Mouse (Mus musculus) liver, embryonic 18 days (tissue): ENCODE data around the gene Wdr20. TPM values are rescaled to one million over a fixed set of nuclear protein-coding genes. Genes with fewer than 3 reads are reported as not detected.

Experiments used
- polyA plus RNA-seq: library from polyadenylated mRNA; depleted of rRNA; stranded (reverse); fragments of >200 nt; gene quantifications from 2 replicates; pipeline ENCODE4 v1.2.3, GENCODE M21; 2012; rRNA removed

Gene Wdr20
- polyA plus RNA-seq = 10.3 and 10.4 TPM in 2 replicates

DNA sequence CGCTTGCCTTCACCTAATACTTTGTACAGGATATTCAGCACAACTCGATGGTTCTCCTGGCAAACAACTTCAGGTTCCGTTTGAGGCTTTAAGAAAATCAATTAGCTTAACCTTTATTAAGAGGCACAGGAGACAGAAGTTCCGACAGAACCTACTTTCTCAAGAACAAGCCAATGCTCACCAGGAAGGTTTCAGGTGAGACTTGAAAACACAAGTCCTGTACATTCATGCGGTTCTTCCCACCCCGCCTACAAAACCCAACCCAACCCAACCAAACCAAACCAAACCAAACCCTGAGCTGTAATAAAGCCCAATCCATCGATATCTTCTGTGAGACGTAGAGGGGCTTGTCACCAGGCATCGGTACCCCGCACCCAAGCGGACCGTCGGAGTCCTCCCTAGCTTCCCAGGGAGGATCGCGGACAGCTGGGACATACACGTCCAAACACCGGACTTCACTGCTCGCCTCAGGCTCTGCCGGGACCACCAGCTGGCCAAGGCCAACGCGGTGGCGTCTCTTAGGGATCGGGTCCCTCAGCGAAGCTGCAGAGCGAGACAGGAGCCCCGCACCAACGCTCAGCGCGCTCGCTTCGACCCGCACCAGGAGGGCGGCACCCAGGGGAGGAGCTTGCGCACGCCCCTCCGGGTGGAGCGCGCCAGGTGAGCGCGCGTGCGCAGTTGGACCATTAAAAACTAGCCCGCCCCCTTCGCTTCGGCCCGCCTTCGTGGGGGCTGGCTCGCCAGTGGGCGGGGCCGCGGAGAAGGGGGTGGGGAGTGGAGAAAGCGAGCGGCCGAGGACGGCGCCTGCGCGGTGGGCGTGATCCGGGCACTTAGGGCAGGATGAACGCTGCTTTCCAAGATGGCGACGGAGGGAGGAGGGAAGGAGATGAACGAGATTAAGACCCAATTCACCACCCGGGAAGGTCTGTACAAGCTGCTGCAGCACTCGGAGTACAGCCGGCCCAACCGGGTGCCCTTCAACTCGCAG, at the start of gene Wdr20:
TSS of gene Wdr20 (plus strand) at position 775 of the 988 bp plus-strand sequence.

DNA sequence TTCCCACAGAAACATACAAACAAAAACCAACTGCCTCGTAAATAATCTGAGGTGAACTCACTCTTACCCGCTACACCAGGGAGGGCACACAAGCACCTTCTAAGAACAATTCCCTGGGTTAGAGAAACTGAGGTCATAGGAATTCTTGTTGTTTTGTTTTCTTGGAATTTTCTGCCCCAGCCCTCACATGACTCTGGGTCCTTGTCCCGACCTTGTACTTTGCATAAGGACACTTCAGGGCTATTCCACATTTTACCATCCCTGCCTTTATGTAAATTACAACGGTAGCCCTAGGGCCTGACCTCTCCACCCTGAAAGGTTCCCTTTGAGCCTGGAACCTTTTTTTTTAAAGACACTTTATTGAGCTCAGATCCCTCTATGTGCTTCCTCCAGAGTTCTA, 35.2 kb upstream of the Wdr20 start, which contains the start of gene Hsp90aa1:
TSS of gene Hsp90aa1 (minus strand) at position 173 of the 400 bp plus-strand sequence.

DNA sequence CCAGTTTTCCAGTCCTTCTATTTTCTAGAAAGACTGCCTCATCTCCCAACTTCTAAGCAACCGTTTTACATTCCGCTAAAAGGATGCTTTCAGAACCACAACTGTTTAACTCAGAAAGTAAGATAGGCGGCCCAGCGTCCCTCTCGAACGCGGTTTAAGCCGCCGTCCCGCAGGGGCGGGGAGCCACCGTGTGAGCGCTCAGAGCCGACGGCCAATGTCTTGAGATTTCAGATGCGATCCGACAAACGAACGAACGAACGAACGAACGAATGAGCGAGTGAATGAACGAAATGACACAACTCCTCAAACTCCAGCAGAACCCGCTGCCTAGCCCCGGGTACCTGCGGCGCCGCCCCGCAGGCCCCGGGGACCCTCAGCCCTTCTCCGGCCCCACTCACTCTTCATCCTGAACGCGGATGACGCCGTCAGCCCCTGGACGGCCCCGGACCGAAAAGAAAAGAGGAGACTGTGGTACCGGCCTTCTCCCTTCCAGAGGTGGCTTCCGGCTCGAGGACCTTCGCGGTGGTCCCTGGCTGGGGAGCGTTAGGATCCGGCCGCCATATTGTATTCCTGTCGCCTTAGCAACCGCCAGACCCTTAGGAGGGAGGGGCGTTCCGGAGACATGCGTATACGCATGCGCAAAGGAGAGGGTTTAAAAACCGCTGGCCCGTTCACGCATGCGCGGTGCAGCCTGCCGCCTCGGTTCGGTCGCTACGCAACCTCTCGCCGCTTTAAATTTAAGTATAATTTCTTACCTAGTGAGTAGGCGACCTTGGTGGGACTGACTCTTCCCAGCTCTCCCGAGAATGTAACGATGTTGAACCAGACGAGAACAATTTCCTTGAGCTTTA, 102.8 kb downstream of the Wdr20 start, which contains the start of gene Mok:
TSS of gene Mok (minus strand) at position 592 of the 851 bp plus-strand sequence.

DNA sequence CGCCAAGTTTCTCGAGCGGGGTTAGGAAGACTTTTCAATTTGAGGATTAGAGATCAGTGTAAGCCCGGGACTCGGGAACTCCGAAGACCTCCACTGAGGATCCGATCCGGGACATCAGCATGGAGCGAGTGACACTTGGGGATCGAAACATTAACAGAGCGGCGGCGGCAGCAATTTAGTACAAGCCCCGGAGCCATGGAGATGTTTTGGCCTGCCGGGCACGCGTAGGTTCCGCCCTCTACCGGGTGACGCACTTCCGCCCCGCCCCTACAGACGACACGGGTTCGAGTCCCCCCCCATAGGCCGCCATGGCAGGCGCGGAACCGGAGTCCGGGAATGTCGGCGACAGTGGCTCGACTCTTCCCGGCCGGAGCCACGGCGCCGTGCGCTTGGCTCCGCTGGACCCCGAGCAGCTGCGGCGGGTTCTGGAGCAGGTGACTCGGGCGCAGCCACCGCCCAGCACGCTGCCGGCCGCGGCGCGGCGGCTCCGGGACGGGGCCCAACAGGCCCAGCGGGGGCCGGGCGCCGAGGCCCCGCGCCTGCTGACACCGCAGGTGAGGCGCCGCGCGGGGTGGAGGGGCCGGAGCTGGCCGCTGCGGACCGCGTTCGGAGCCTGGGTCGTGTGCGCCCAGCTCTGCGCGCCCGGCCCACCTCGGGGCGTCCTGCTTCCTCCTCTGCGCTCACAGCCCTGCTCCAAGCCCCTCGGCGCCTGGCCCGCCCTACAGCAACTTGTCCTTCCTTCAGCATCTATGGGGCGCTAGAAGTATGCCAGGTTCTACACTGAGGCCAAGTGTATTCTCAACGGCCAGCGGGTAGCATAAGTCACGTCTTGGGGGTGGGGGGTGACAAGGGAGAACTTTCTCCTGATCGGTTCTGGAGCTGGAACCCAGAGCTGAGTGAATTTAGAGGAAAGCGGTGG, 112.5 kb downstream of the Wdr20 start, which contains the start of gene Zfp839:
TSS of gene Zfp839 (plus strand) at position 244 of the 919 bp plus-strand sequence.

Other genes starting within 250 kb of the Wdr20 start
- gene Dync1h1, start 136.5 kb upstream of the Wdr20 start, polyA plus RNA-seq = 21.8 and 26.7 TPM in 2 replicates
- not detected in 2 replicates for gene 1700001K19Rik, start 55.3 kb upstream of the Wdr20 start, polyA plus RNA-seq
- 82.8 and 95.8 TPM in 2 replicates for gene Hsp90aa1, start 35.2 kb upstream of the Wdr20 start, polyA plus RNA-seq
- 0.29 and 0.41 TPM in 2 replicates for gene Mok, start 103.0 kb downstream of the Wdr20 start, polyA plus RNA-seq
- 3.1 and 4.0 TPM in 2 replicates for gene Zfp839, start 112.3 kb downstream of the Wdr20 start, polyA plus RNA-seq
- 28.8 and 31.3 TPM in 2 replicates for gene Cinp, start 151.2 kb downstream of the Wdr20 start, polyA plus RNA-seq
- 2.3 and 2.9 TPM in 2 replicates for gene Tecpr2, start 151.3 kb downstream of the Wdr20 start, polyA plus RNA-seq
- 20.3 TPM in 2 replicates for gene Ankrd9, start 241.1 kb downstream of the Wdr20 start, polyA plus RNA-seq